Mouse (Mus musculus) CD4-positive helper T cell, adult 2 months (primary cell): ENCODE results near the gene Myg1.

Experiments used
- DNase-seq: peaks from one replicate; pipeline ENCODE4 v3.0.0-alpha.2; 2012; ENCODE audit warnings: low read depth, missing footprints, low spot score

The Myg1 gene

DNA sequence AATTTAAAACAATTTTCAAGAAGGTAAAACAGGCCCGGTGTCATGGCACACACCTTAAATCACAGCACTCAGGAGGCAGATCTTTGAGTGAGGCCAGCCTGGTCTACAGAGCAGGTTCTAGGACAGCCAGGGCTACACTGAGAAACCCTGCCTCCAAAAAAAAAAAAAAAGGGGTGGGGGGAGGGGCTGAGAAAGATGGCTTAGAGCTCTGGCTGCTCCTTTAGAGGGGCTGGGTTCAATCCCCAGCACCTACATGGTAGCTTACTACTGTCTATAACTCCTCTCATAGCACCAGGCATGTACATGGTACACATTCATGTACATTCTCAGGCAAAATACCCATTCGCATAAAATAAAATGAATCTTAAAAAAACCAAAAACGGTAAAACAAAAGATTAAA is 13.0 kb downstream of the Myg1 start:
- DNase-seq = no peak

DNA sequence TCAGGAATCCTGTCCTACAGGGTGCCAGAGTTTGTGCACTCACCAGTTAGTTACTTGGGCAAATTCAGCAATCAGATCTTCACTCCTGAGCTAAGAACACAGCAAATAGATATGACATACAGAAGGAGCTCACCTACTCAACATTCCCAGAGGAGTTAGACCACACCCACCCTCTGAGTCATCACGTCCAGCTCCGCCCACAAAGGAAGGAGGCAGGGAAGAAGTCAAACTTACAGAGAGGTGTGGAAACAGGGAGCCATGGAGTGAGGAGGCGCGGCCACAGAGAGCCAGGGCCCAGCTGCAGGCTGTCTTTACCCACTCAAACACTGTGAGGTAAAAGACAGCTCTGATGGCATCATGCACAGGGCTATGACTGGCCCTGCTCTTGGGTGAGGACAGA is 14.9 kb downstream of the Myg1 start:
- DNase-seq = no peak

DNA sequence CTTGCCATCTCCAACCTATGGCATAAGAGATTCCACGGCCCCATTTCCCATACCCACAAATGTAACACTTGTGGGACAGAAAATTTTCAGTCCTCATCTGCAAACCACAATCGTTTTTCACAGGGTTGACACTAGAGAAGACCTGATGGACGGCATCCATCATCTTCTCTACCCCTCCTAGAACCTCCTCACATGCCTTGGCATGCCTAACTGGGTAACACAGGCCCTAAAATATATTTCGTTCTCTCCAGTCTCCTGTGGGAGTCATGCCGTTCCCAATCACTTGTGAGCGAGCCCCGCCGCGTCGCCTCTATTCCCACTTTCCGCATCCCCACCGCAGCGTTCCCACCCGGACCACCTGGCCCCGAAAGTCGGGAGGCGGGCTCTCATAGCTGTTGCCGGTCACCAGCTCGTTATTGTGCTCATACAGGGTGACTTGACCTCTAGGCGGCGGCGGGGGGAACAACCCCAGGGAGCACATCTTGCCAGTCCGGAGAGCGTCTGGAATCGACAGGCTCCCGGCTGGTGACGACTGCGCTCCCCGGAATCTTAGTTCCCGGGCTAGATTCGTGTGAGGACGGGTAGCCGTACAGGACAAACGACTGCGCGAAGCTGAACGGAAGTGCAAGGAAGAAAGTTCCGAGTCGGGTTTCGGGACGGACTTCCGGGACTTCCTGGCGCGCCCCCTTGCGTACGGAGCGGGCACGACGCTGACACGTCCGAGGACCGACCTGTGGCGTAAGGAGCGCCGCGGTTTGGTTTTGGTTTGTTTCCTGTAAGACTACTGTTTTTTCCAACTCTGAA is 18.8 kb downstream of the Myg1 start, which contains the start of gene Aaas:
Gene Aaas (minus strand): TSS at position 634 of the 804 bp plus-strand sequence.
- DNase-seq = peak; percentile 95

DNA sequence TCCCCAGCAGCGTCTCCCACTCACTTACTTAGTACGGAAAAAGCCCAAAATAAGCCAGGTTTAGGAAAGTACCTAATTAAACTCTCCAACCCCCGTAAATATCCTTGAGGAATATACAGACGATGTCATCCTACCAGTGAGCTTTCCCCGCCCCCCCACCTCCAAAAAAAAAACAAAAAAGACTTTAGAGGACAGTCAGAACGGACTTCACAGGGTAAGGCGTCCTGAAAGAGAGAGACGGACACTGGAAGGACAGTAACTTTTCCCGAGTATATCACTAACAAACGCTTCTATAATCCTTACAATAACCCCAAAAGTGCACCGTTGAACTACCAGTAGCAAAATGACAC is 19.4 kb downstream of the Myg1 start:
- DNase-seq = no peak

DNA sequence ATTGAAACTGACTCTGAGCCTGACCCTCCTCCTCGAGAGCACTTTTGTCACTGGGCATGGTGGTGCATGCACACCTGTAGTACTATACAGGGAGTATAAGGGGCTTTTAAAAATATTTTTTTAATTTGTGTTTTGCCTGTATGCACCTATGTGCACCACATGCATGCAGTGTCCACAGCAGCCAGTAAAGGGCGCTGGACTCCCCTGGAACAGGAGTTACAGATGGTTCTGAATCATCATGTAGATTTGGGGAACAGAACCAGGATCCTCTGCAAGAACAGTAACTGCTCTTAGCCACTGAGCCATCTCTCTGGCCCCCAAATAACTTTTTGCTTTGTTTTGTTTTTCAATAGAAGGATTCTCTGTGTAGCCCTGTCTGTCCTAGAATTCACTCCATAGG is 20.7 kb downstream of the Myg1 start:
- DNase-seq = no peak

DNA sequence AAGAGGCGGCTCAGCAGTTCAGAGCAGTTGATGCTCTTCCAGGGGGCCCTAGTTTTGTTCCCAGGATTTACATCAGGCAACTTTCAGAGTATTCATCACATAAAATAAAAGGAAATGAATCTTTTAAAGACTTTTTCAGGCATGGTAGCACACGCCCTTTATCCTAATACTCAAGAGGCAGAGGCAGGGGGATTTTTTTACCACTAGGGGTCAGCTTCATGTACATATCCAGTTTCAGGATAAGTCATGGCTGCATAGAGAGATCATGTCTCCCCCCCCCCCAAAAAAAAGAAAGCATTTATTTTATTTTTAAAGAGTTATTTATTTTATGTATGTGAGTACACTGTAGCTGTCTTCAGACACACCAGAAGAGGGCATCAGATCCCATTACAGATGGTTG is 22.5 kb downstream of the Myg1 start:
- no peak for DNase-seq

DNA sequence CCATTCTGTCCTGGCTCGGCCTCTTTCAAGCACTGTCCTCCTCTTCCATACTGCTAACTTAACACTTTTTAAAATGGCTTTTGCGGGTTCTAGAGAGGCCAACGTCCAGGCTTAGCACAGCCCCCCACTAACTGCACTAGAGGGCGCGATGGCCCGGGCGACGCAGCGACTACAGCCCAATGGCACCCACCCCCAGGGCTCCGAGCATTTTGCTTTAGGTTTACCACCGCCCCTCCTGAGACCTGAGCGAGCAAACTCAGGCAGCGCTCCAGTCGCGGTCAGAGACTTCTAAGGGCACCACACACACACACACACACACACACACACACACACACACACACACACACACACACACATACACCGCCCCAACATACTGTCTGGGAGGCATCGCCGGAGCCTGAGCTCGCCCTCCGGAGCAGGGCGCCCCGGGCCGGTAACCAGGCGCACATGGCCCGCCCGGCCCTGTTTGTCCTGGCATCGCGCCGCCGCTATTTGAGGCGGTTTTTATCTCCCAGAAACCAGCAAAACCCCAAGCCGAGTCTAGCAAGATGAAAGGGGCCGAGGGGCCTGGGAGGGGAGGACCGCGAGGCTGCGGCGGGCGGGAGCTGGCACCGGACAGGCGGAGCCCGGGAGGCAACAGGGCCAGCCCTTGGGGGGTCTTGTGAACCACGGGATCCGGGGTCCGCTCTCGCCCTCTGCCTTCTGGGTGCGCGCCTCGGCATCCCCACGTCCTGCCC is 23.8 kb downstream of the Myg1 start:
- peak; percentile 46 for DNase-seq

DNA sequence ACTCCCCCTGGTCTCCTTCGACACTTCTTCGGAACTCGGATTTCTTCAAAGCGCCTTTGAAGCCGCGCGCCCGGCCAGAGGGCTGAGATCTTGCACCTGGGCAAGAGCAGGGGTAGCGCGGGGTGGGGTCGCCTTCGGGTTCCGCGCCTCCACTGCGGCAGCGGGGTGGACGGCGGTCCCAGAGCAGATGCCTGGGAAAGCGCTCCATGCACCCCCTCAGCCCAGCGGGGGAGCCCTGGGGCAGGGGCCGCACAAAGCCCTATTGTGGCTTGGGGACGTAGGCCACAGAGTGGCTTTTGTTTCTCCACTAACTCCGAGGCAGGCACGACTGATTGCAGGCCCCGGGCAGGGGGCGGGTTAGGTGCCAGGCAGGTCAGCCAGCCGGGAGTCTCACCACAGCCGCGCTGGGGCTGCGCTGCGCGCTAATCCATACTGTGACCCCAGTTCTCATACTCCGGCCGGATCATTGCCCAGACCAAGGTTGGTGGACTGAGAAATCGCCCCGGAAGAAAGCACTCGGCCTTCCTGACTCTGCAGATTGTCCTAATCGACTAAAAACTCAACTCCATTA is 24.4 kb downstream of the Myg1 start:
- peak; percentile 23 for DNase-seq

DNA sequence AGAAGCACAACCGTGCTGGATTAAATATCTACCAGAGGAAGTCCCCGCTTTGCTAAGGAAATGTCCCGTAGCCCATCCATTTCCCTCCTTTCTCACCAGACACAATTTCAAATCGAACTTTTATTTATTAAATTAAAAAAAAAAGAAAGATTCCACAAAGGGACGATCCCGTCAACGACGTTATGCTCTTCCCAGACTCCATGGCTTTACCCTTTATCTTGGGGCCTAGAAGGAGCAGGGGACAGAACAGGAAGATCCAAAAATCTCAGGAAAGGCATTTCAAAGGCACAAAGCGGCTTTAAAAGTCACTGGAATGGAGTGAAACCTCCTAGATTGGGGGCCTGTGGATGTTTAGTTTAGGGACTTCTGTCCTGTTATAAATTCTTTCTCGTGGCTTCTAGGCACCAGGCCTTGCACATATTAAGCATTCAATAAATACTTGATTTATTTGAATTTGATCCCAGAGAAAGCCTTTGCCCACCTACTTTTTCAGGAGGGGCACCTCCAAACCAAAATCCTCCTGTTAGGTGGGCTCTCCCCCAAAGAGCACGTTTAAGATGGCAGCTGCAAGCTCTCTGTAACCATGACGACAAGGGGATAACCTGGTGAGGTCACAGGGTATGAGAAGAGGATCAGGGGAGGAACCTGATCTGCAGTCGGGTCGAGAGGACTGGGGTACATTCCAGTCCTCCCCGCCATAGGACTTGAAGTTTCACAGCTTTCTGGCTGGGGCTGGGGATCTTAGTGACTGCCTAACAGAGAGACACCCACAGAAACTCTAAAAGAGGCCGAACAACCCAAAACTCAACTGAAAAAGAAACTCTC is 25.2 kb downstream of the Myg1 start:
- DNase-seq = no peak

DNA sequence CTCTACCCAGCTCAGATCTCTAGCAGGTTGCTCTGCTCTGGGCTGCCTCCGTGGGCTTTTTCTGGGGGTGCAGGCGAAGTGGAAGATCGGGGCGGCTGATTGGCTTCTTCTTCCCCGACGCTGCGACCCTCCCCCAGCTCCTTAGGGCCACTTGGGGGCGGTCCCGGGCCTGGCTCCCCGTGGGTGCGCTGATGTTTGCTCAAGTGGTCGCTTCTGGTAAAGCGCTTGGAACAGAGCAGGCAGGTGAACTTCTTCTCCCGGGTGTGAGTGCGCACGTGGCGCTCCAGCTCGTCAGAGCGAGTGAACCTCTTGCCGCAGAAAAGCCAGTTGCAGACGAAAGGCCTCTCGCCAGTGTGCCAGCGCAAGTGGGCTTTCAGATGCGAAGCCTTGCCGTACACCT is 26.6 kb downstream of the Myg1 start:
- DNase-seq = no peak

DNA sequence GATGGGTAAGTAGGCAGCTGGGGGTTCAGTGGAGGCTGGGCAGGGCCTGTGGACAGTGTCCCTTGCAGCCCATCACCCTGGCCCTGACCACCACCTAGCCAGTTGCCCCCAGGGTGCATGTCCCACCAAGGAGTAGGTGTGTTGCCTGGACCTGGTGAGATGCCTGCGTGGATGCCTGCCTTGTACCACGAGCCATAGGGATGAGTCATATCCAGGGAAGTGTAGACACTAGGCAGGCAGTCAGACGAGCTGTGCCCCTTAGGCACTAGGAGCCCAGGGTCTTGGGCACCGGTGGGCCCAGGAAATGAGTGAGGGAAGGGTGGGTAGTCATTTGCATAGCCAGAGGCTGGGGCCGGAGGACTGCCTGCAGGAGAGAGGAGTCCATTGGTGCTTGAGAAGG is 27.3 kb downstream of the Myg1 start:
- DNase-seq = no peak

DNA sequence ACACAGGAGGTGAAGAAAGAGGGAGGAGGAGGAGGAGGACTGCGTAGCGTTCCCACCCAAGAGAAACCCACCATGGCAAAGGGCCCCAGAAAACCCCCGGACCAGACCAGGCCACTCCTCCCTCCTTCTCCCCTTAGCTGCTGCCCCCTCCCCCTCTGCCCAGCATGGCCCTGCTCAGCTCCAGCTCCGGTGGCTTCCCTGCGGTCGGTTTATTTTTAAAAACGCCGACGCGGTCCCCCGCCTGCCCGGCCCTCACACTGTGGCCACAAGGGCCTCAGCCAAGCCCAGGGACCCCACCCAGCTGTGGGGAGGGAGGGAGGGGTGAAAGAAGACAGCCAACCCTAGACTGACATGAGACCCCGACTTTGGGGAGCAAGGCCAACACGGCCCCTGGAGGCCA is 31.1 kb downstream of the Myg1 start:
- no peak for DNase-seq

DNA sequence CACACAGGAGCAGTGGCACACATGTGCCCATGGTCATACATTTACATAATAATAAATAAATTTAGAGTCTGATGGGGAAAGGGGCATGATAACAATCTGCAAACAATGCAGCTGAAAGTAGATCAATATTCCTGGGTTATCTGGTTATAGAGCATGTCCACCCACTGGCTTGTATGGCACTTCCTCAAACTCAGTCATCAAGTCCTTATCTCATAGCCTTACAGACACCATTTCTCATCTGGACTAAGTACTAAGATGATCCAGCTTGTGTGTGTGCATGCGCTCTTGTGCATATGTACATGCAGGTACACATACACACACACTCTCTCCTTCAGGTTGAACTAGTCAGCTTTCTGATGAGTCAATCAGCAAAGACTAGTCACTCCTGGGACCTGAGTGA is 33.2 kb downstream of the Myg1 start:
- no peak for DNase-seq

DNA sequence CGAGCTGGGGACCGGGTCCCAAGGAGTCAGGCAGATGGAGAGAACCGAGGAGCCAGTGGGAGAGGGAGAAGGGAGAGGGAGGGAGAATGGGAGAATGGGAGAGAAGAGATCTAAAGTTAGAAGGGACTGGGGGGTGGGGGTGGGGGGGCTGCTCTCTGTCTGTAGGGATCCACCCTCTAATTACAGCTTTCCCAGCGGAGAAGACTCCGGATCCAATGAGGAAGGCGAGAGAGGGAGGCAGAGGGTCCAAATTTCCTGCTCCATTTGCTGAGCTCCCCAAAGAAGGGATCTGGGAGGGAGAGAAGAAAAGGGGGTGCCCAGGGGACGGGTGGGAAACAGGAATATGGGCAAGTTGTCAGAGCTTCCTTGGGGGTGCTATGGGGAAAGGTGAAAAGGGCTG is 34.7 kb downstream of the Myg1 start:
- DNase-seq = no peak

DNA sequence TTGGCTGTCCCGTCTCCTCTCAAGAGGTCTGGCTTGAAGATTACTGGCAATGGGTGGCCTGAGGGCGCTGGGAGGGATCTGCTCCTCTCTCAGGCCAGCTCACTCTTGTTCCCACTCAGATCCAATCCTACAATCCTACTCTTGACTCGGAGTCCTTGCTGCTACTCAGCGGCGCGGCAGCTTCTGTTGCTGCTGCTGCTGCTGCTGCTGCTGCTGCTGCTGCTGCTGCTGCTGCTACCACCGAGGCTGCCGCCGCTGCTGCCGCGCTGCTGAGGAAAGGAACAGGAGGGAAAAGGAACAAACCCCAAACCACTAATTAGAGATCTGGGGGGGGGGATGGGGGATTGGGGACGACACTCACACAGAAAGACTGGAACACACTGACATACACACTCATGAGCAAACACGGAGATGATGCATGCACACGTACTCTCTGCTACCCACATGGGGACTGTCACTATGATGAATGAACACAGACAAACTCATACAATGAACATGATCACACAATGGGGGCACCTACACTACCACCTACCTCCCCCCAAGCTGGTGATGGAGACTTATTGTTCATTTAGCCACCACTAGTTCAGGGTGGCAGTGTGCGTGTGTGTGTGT is 35.3 kb downstream of the Myg1 start, which contains the start of gene Sp7:
Gene Sp7 (minus strand): TSS at position 450 of the 612 bp plus-strand sequence.
- DNase-seq = no peak

DNA sequence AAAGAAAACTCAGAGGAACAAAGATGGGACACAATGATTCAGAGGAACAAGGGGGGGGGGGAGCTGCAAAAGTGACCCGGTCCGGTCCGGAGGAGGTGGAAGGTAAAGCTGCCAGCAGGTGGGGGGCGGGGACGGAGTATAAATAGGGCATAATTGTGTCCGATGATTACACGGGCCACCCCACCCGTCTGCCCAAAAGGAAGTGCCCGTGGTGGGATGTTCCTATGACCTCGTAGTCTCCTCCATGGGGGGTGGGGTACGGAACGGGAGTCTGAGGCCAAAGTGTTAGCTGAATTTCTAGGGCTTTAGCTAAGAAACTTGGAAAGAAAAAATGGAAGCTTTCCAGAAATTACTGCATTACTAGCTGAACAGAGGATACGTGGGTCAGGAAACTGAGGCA is 38.5 kb downstream of the Myg1 start:
- no peak for DNase-seq

DNA sequence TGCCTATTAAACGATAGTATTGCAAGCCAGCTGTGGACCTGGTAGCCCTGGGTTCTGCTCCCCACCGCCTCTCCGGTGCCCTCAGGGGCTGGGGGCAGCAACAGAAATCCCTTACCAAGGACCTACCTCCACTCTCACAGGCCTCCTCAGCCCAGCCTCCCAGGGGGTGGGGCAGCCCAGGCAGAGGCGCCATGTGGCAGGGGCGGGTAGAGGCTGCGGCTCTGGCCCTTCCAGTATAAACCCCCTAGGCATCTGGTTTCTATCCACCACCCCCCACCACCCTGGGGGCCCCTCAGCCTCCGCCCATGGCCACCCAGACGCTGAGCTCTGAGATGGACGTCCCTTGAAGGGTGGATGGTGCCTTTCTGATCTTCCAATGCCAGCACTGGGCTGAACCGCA is 39.2 kb downstream of the Myg1 start:
- no peak for DNase-seq

DNA sequence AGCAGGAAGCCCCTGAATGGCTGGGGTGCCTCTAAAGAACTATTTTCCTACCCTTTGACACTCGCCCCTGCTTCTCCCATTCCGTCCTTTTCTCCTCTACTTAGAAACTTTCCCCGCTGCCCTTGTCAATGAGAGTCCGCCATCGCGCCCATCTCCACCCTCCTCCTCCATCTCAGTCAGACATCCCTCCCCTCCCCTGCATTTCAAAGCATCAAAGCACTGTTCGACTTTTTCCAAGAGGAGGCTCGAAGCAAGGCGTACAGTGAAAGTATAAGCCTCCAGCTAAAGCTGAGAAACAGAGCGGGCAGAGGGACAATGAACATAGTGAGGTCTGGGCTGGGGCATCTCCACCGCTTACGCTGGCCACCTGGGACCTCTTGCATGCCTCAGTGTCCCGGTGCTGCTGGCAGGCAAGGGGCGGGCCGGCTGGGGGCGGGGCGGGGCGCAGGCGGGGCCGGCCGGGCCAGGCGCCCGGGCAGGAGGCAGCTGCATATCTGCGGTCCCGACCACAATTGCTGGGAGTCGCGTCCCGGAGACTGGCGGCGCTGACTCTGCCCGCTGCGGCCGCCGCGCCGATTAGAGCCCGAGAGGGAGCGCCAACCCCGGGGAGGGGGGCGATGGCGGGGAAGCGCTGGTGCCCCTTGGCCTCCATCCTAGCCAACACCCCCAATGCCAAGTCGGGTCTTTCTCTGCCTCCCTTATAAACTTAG is 45.1 kb downstream of the Myg1 start:
- peak; percentile 75 for DNase-seq

DNA sequence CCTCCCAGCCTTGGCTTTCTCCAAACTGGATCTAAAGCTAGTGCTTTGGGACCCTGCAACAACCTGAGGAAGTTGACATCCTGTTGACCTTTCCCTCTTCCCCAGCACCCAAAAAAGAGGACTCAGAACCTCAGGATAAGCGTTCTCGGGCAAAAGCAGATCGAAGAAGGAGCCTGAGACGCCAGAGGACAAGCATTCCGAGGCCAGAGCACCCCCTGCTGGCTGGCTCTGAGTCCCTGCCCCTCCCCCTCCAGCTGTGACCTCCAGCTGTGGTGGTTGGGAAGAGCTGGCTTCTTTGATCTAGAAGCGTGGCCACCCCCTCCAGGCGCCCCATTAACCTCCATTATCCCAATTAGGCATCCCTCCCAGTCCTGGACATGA is 45.6 kb downstream of the Myg1 start:
- DNase-seq = peak; percentile 80

DNA sequence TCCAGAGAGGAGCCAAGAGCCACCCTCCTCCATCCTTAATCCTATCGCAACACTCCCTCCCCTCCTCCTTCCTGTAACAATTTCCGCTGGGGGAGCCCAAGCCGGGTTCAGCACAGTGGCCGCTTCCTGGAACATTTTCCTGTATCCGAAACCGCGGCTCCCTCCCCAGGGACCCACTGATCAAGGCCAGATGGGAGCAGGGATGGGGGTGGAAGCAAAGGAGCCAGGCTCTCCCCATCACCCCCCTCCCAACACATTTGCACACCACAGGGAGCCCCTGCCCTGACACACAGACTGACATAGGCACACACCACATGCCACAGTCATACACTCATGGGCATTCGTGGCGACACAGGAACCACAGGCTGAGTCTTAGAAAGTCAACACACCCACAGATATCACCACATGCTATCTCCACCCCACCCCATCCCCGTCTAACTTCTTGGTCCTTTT is 46.3 kb downstream of the Myg1 start:
- DNase-seq = peak; percentile 67

DNA sequence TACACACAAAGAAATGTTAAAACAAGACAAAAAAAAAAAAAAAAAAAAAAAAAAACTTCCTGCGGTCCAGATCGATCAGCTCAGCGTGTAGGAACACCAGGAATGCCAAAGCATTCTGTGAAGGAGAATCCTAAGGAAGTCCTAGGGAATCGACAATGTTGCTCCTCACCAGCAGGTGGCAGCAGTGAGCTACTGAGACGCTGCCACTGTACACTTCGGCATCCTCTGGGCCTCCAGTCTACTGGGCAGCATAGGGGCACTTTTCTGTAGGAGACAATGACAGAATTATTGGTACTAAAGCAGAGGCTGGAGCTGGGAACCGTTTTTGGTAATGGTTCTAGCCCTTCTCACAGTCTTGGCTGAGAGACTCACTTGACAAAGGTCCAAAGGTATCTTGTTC is 50.1 kb downstream of the Myg1 start:
- DNase-seq = peak; percentile 71
